Mouse (Mus musculus) thymus, adult 2 months (tissue): ENCODE measurements around the gene Rhbdd1.

Source experiments
- CTCF ChIP-seq: fragments of 200-500 bp; IDR thresholded peaks from 2 replicates; pipeline ENCODE4 v1.5.1; 2012; ENCODE audit warnings: mild to moderate bottlenecking, control low read depth, low read length, moderate library complexity, borderline replicate concordance; ENCODE audit not compliant: control insufficient read depth, poor library complexity, insufficient read depth; ENCODE audit errors: extremely low read depth
- POLR2A ChIP-seq: fragments of 200-500 bp; IDR thresholded peaks from 2 replicates; pipeline ENCODE4 v1.6.1; 2012; ENCODE audit warnings: mild to moderate bottlenecking, low read length, control low read depth, moderate library complexity; ENCODE audit not compliant: control insufficient read depth, poor library complexity, insufficient read depth; ENCODE audit errors: extremely low read depth

- TF ChIP-seq CTCF = peak; percentile 23; the same call in 1 of the 2 replicates
- TF ChIP-seq POLR2A = peak; percentile 83
Observed at GRCm38 (mm10) chr1:82316111-82316745, at the start of gene Rhbdd1.
